Mouse (Mus musculus) limb, embryonic 10.5 days (tissue): ENCODE results near the gene Gp1bb. TPM values are rescaled to one million over a fixed set of nuclear protein-coding genes. Genes with fewer than 3 reads are reported as not detected.
A peak's percentile ranks its signal among the peaks of the same experiment; 100 is the strongest.

Experiments used
- DNase-seq: peaks from one replicate; pipeline ENCODE4 v3.0.0-alpha.2; 2017; ENCODE audit warnings: low spot score
- H3K27ac ChIP-seq: fragments of 300-500 bp; sonication (generic); 2 replicates; pipeline ENCODE4 v1.5.1; 2016; ENCODE audit warnings: mild to moderate bottlenecking
- H3K27me3 ChIP-seq: fragments of 300-500 bp; sonication (generic); 2 replicates; pipeline ENCODE4 v1.6.1; 2016; ENCODE audit warnings: low read depth, mild to moderate bottlenecking; ENCODE audit not compliant: poor library complexity, severe bottlenecking
- H3K36me3 ChIP-seq: fragments of 300-500 bp; sonication (generic); 2 replicates; pipeline ENCODE4 v1.6.1; 2016; ENCODE audit warnings: mild to moderate bottlenecking, moderate library complexity
- H3K4me1 ChIP-seq: fragments of 300-500 bp; sonication (generic); 2 replicates; pipeline ENCODE4 v1.6.1; 2016
- H3K4me3 ChIP-seq: fragments of 300-500 bp; sonication (generic); 2 replicates; pipeline ENCODE4 v1.5.1; 2016; ENCODE audit warnings: mild to moderate bottlenecking, moderate library complexity
- H3K9me3 ChIP-seq: fragments of 300-500 bp; sonication (generic); replicated peaks from 2 replicates; pipeline ENCODE4 v1.6.1; 2016; ENCODE audit warnings: mild to moderate bottlenecking
- WGBS: fragments of 180-500 bp; shearing (Covaris S2); methylation state at CpG from one replicate; pipeline ENCODE4 v1.1.7; 2016; 5-methylcytosine and 5-hydroxymethylcytosine counted together
- polyA plus RNA-seq: library from polyadenylated mRNA; unstranded; fragments of >200 nt; fragmentation: Nextera tagmentation; extraction: Ambion mirVana; gene quantifications from 2 replicates; pipeline ENCODE4 v1.2.1, GENCODE M21; 2016

The Gp1bb gene
- polyA plus RNA-seq, 1 experiment from 2014 or later, result 2.8 TPM

- H3K4me1 ChIP-seq, result peaks cover 66% of the 10 kb centered on the region
- DNase-seq, result peak; percentile 68
- peaks cover 94% of the 10 kb centered on the region for H3K27me3 ChIP-seq
- H3K27ac ChIP-seq, result peak overlapping the region; percentile 27; the same call in 1 of the 2 replicates
- no peaks in the 10 kb centered on the region for H3K9me3 ChIP-seq
- H3K36me3 ChIP-seq, result no peaks in the 10 kb centered on the region
- H3K4me3 ChIP-seq, result no peak overlapping the region
- WGBS, result 47% methylated on average over 3 of the region's 3 CpGs
These were observed 8.9 kb downstream of the Gp1bb start for GRCm38 (mm10) chr16:18613301-18613700.

DNA sequence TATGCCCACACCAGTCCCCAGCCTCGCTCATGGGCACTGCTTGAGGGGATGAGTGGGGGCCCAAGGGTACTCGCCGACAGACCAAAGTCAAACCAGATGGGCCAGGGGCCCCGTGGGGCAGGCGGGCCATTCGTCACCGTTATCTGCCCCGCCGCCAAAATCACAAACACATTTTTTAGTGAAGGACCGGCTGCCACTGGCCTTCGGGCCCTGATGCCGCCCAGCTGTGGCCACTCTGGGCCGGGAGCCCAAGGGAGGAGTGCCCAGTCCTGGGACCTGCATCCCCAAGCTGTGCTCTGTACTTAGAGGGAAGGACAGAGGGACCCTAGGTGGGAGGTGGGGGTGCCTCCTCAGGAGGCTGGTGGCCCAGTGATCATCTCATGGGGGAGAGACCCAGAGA lies 10.5 kb downstream of the Gp1bb start:
- Histone ChIP-seq H3K4me1 (peaks cover 64% of the 10 kb centered on the region), H3K36me3 (no peaks in the 10 kb centered on the region), H3K27me3 (peaks cover 94% of the 10 kb centered on the region), H3K4me3 (no peak overlapping the region), H3K9me3 (no peaks in the 10 kb centered on the region), H3K27ac (no peak overlapping the region)
- DNase-seq, result peak; percentile 65
- 9% methylated on average over 13 of the region's 13 CpGs for WGBS

DNA sequence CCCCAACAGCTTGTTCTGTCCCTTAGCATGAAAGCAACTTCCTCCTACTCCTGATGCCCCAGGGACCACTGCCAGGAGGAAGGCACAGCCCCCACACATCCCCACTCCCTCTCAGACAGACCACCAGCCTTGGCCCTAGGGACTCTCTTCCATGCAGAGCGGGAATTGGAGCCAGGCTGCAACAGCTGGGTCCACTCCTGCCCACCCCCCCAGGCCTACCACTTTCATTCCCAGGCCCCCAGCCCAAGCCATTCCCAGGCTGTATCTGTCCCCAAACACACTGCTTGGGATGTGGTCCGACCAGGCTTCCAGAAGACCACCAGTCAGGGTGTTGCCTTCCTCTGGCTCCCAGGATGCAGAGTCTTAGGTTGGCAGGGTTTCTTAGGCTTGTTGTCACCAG lies 13.1 kb downstream of the Gp1bb start:
- Histone ChIP-seq H3K9me3 (no peaks in the 10 kb centered on the region), H3K27me3 (peaks cover 94% of the 10 kb centered on the region), H3K4me3 (no peak overlapping the region), H3K36me3 (no peaks in the 10 kb centered on the region), H3K27ac (no peak overlapping the region), H3K4me1 (peaks cover 58% of the 10 kb centered on the region)
- WGBS, result 68% methylated on average over 2 of the region's 2 CpGs
- DNase-seq, result no peak

GRCm38 (mm10) chr16:18608226-18608625 lies 14.0 kb downstream of the Gp1bb start:
- DNase-seq, result no peak
- peaks cover 95% of the 10 kb centered on the region for H3K27me3 ChIP-seq
- H3K27ac ChIP-seq, result no peak overlapping the region
- peak overlapping the region; percentile 9 for H3K4me3 ChIP-seq
- 4% methylated on average over 11 of the region's 11 CpGs for WGBS
- H3K4me1 ChIP-seq, result peaks cover 55% of the 10 kb centered on the region
- no peaks in the 10 kb centered on the region for H3K36me3 ChIP-seq
- no peaks in the 10 kb centered on the region for H3K9me3 ChIP-seq

- no peak for DNase-seq
- WGBS, result 65% methylated on average over 5 of the region's 5 CpGs
- Histone ChIP-seq H3K9me3 (no peaks in the 10 kb centered on the region), H3K4me3 (no peak overlapping the region), H3K36me3 (no peaks in the 10 kb centered on the region), H3K4me1 (peaks cover 46% of the 10 kb centered on the region), H3K27me3 (peaks cover 79% of the 10 kb centered on the region), H3K27ac (peak overlapping the region; percentile 1; the same call in 1 of the 2 replicates)
These were observed 16.5 kb downstream of the Gp1bb start for GRCm38 (mm10) chr16:18605705-18606104.

DNA sequence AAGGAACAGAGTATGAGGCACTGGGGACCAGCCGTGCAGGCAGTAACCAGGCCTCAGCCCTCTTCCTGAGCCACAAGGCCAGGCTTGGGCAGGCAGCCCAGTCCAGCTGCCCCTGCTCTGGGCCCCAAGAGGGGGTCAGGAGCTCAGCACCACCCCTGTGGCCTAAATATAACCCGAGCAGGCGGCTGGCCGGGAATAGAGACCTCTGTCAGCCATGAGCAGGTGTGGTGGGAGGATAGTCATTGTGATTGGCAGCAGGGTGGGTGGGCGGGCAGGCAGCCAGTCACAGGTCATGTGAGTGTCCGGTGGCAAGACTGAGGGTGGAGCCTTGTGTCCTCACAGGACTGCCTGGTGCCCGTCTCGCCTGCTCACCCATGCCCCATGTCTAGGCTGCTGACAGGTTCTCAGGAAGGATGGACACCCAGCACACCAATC lies 17.9 kb downstream of the Gp1bb start:
- H3K9me3 ChIP-seq, result no peaks in the 10 kb centered on the region
- peak overlapping the region; percentile 58; the same call in 1 of the 2 replicates for H3K27ac ChIP-seq
- no peaks in the 10 kb centered on the region for H3K36me3 ChIP-seq
- WGBS, result 69% methylated on average over 8 of the region's 8 CpGs
- no peak overlapping the region for H3K4me3 ChIP-seq
- no peak for DNase-seq
- H3K4me1 ChIP-seq, result peaks cover 42% of the 10 kb centered on the region
- peaks cover 79% of the 10 kb centered on the region for H3K27me3 ChIP-seq

GRCm38 (mm10) chr16:18601447-18601846 lies 20.8 kb downstream of the Gp1bb start:
- 61% methylated on average over 7 of the region's 7 CpGs for WGBS
- no peak overlapping the region for H3K4me3 ChIP-seq
- H3K4me1 ChIP-seq, result peaks cover 29% of the 10 kb centered on the region
- no peaks in the 10 kb centered on the region for H3K9me3 ChIP-seq
- H3K27me3 ChIP-seq, result peaks cover 73% of the 10 kb centered on the region
- no peak overlapping the region; the same call in 1 of the 2 replicates for H3K27ac ChIP-seq
- no peak for DNase-seq
- no peaks in the 10 kb centered on the region for H3K36me3 ChIP-seq

GRCm38 (mm10) chr16:18598006-18598405 lies 24.2 kb downstream of the Gp1bb start:
- Histone ChIP-seq H3K27ac (no peak overlapping the region), H3K27me3 (peaks cover 76% of the 10 kb centered on the region), H3K4me3 (no peak overlapping the region), H3K4me1 (peaks cover 26% of the 10 kb centered on the region), H3K36me3 (no peaks in the 10 kb centered on the region), H3K9me3 (no peaks in the 10 kb centered on the region)
- no peak for DNase-seq
- 75% methylated on average over 3 of the region's 3 CpGs for WGBS

- 40% methylated on average over 5 of the region's 5 CpGs for WGBS
- no peak for DNase-seq
- H3K27ac ChIP-seq, result 0 out of 2 replicates have a peak overlapping the region, but pooled peaks have one; percentile 9
- peaks cover 86% of the 10 kb centered on the region for H3K27me3 ChIP-seq
- no peaks in the 10 kb centered on the region for H3K36me3 ChIP-seq
- peaks cover 20% of the 10 kb centered on the region for H3K4me1 ChIP-seq
- no peaks in the 10 kb centered on the region for H3K9me3 ChIP-seq
- H3K4me3 ChIP-seq, result no peak overlapping the region
These were observed 25.9 kb downstream of the Gp1bb start for GRCm38 (mm10) chr16:18596255-18596654.

DNA sequence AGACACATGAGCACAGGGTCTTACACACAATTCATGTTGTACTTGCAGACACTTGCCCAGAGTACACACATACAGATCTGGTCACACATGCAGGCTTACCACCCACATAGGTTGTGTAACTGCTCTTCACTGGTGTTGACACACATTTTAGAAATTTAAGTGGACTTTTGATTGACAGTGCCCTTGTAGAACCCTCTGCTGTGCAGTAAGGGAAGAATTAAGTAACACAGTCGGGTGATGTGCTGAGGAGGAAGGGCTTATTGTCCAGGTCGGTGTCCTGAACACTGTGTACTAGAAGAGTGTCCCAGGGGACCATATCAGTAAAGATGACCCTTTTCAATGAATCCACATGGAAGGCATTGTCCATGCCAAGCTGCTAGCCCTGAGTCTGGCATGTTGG lies 28.3 kb downstream of the Gp1bb start:
- peaks cover 37% of the 10 kb centered on the region for H3K4me1 ChIP-seq
- no peaks in the 10 kb centered on the region for H3K36me3 ChIP-seq
- H3K27ac ChIP-seq, result no peak overlapping the region
- DNase-seq, result peak; percentile 25
- WGBS, result 78% methylated on average over 2 of the region's 2 CpGs
- H3K4me3 ChIP-seq, result no peak overlapping the region
- peaks cover 96% of the 10 kb centered on the region for H3K27me3 ChIP-seq
- no peaks in the 10 kb centered on the region for H3K9me3 ChIP-seq

- peak overlapping the region; percentile 25; the same call in 1 of the 2 replicates for H3K27ac ChIP-seq
- peaks cover 98% of the 10 kb centered on the region for H3K27me3 ChIP-seq
- peaks cover 52% of the 10 kb centered on the region for H3K4me1 ChIP-seq
- no peaks in the 10 kb centered on the region for H3K9me3 ChIP-seq
- WGBS, result under 1% methylated on average over 59 of the region's 59 CpGs
- peak overlapping the region; percentile 43 for H3K4me3 ChIP-seq
- H3K36me3 ChIP-seq, result no peaks in the 10 kb centered on the region
- peak; percentile 82 for DNase-seq
These were observed 30.9 kb downstream of the Gp1bb start for GRCm38 (mm10) chr16:18591047-18592018.

DNA sequence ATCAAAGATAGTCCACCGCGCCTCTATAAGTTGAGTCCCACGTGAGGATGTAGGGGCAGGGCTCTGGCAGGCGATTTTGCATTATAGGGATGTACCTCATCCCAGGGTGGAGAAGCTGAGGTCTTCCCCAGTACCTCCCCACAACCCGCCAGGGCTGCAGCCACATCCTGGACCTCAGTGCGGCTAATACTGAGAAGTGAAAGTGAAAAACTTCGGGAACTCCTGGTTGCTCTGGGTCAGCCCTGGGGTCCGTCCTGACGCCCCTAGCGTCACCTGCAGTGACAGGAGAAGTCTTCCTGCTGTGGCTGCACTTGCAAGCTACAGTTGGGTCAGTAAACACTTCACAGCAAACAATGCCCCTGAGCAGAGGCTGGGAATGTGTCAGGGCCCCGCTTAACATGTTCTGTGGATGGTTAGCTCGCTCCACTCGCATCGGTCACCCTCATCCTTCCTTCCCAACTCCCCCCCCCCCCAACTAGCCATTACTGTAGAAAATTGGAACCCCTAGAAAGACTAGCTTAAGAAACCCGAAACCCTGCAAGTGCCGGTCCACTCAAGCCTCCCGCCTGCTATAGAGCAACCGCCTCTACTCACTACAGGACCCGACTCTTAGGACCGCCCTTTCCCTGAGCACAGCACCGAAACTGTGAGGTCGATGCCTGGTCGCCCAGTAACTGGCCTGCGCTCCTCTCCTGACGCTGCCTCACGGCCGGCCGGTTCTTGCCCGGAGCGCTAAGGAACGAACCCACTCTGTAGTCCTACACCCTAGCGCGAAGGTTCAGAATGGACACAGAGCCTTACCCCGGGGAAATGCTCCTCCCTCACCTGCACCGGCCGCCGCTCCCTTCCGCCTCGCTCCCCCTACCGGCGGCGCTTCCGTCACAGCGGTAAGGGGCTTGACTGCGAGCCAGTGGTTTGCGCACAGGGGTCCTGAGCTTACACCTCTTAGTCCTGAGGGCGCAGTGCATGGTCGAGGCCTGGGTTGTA lies 32.1 kb downstream of the Gp1bb start, which contains the start of gene Tbx1:
Gene Tbx1 (minus strand): TSS at position 868 of the 987 bp plus-strand sequence.
- Histone ChIP-seq H3K36me3 (no peaks in the 10 kb centered on the region), H3K9me3 (no peaks in the 10 kb centered on the region), H3K4me1 (peaks cover 55% of the 10 kb centered on the region), H3K27ac (peak within 1 kb of the TSS; percentile 25; the same call in 1 of the 2 replicates), H3K27me3 (peaks cover 98% of the 10 kb centered on the region), H3K4me3 (peak within 1 kb of the TSS; percentile 43)
- DNase-seq, result peak; percentile 70
- WGBS, result 2% methylated on average over 48 of the region's 48 CpGs
